Mouse (Mus musculus) cortical plate, adult 2 months (tissue): ENCODE measurements at regions not wholly inside any gene's neighbourhood (a gene's known extent, or its start where the extent isn't known, plus 50 kb on each side); places are given as distances from the start of the nearest gene placed in this dataset.

ENCODE experiments used
- CTCF ChIP-seq: fragments of 200-500 bp; IDR thresholded peaks from 2 replicates; pipeline ENCODE4 v1.5.1; 2011; ENCODE audit warnings: mild to moderate bottlenecking, control low read depth, low read length; ENCODE audit not compliant: insufficient read depth; ENCODE audit errors: extremely low read depth
- POLR2A ChIP-seq: fragments of 200-500 bp; IDR thresholded peaks from 2 replicates; pipeline ENCODE4 v1.6.1; 2011; ENCODE audit warnings: mild to moderate bottlenecking, low read length, control low read depth; ENCODE audit not compliant: insufficient read depth; ENCODE audit errors: extremely low read depth

DNA sequence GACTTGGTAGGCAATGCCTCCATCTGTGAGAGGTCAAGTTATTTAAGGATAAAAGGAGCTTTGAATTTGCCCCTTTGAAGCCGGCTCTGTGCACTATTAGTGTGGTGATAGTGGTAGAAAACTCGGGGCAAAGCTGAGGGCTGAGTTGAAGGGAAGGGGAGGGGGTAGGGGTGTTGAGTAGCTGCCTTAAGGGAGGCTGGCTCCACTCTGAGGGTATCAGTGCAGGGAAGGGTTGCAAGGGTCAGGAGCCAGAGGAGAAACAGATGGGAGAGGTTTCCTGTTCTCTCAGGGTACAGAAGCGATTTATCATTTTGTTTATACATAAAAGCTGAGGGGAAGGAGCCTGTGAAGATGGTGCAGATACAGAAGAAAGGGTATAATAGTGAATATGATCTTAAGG, 246.1 kb upstream of the Cdh6 start:
- TF ChIP-seq CTCF (no peak), POLR2A (no peak)
